ENCODE assay signal across 9 mouse cellular contexts in genomic region chr6:71166551-71167169, GRCm38 (mm10). TPM values are rescaled to one million over a fixed set of nuclear protein-coding genes. Genes with fewer than 3 reads are reported as not detected.
A peak's percentile ranks its signal among the peaks of the same experiment; 100 is the strongest.
DNase-seq lines count a peak whose midpoint lies in the region; ATAC-seq lines count a peak whose summit lies in the region.
"Had no signal": no experiment of that assay in that cellular context is flagged by ENCODE, and none has a peak within 500 bp of the region (broad histone marks: within the 10 kb centered on the region; RNA-seq: fewer than 3 reads in every experiment).

No protein-coding gene starts in this region.

- no peaks in the 10 kb centered on the region for H3K4me1 ChIP-seq in kidney, embryonic 16.5 days (ENCODE audit: insufficient read depth, low read length)
- H3K4me1 ChIP-seq in midbrain, embryonic 14.5 days (ENCODE audit: control insufficient read depth, insufficient read depth, low read length): no peaks in the 10 kb centered on the region
- H3K4me1 ChIP-seq: neural tube, embryonic 13.5 days had no signal

- H3K36me3 ChIP-seq in kidney, embryonic 16.5 days (ENCODE audit: insufficient read depth, low read length): no peaks in the 10 kb centered on the region
- H3K36me3 ChIP-seq in midbrain, embryonic 14.5 days (ENCODE audit: control insufficient read depth, insufficient read depth, low read length): no peaks in the 10 kb centered on the region
- H3K36me3 ChIP-seq: heart, embryonic 15.5 days; neural tube, embryonic 13.5 days had no signal

- no peaks in the 10 kb centered on the region for H3K9me3 ChIP-seq in kidney, embryonic 16.5 days (ENCODE audit: low read length)
- no peaks in the 10 kb centered on the region for H3K9me3 ChIP-seq in midbrain, embryonic 14.5 days (ENCODE audit: control insufficient read depth, low read length)
- H3K9me3 ChIP-seq: heart, embryonic 15.5 days; neural tube, embryonic 13.5 days had no signal

- H3K27me3 ChIP-seq in kidney, embryonic 16.5 days (ENCODE audit: insufficient read depth, low read length): no peaks in the 10 kb centered on the region
- H3K27me3 ChIP-seq in midbrain, embryonic 14.5 days (ENCODE audit: control insufficient read depth, insufficient read depth, low read length): no peaks in the 10 kb centered on the region
- H3K27me3 ChIP-seq: heart, embryonic 15.5 days; neural tube, embryonic 13.5 days had no signal

- no peak overlapping the region for H3K4me2 ChIP-seq in kidney, embryonic 16.5 days (replicated peaks; ENCODE audit: low read depth, low read length)
- no peak overlapping the region for H3K4me2 ChIP-seq in midbrain, embryonic 14.5 days (ENCODE audit: low read length)
- H3K4me2 ChIP-seq: heart, embryonic 15.5 days; neural tube, embryonic 13.5 days had no signal

- no peak for DNase-seq in kidney, postnatal 10 days
- peak; percentile 71 for DNase-seq in CD4-positive, CD25-positive, alpha-beta regulatory T cell, adult 2 months (ENCODE audit: low read depth, low spot score)
- DNase-seq in MEL-GATA-1-ER (ENCODE audit: extremely low read depth, low read depth): peak; percentile 33
- peak; percentile 79 for DNase-seq in midbrain, embryonic 14.5 days
- DNase-seq in urinary bladder, postnatal 10 days (ENCODE audit: low spot score): no peak

- no peak overlapping the region for H3K9ac ChIP-seq in kidney, embryonic 16.5 days (replicated peaks; ENCODE audit: low read length)
- no peak overlapping the region for H3K9ac ChIP-seq in midbrain, embryonic 14.5 days (replicated peaks; ENCODE audit: low read length)
- H3K9ac ChIP-seq: heart, embryonic 15.5 days; neural tube, embryonic 13.5 days had no signal

- peak; percentile 27; the same call in 1 of the 2 replicates for ATAC-seq in kidney, embryonic 16.5 days (ENCODE audit: low FRiP score, low TSS enrichment)
- peak; percentile 68; the same call in 1 of the 2 replicates for ATAC-seq in granulocyte monocyte progenitor cell, adult 5-6 weeks (replicated peaks; ENCODE audit: poor library complexity, severe bottlenecking)
- no peak; the same call in 1 of the 2 replicates for ATAC-seq in midbrain, embryonic 14.5 days (ENCODE audit: low FRiP score, low TSS enrichment)

- no peak overlapping the region for H3K4me3 ChIP-seq in kidney, embryonic 16.5 days (ENCODE audit: low read length)
- H3K4me3 ChIP-seq in midbrain, embryonic 14.5 days (replicated peaks; ENCODE audit: low read depth, low read length): no peak overlapping the region
- H3K4me3 ChIP-seq: heart, embryonic 15.5 days; neural tube, embryonic 13.5 days had no signal

- H3K27ac ChIP-seq in kidney, embryonic 16.5 days (ENCODE audit: low read length): no peak overlapping the region
- no peak overlapping the region for H3K27ac ChIP-seq in midbrain, embryonic 14.5 days (replicated peaks; ENCODE audit: low read depth, low read length)
- H3K27ac ChIP-seq: heart, embryonic 15.5 days; neural tube, embryonic 13.5 days had no signal

- WGBS in kidney, embryonic 16.5 days: 47% methylated on average over 6 of the region's 6 CpGs
- WGBS in midbrain, embryonic 14.5 days: 54% methylated on average over 6 of the region's 6 CpGs

RNA-seq across cellular contexts. Expression of gene Thnsl2, which starts 22.4 kb away (rescaled TPM):
- 57.1 and 69.9 TPM in 2 replicates for polyA plus RNA-seq in kidney, embryonic 16.5 days (2015; fragmentation: Nextera tagmentation; extraction: Ambion mirVana)
- 0.17 and 0.69 TPM in 2 replicates for total RNA-seq in granulocyte monocyte progenitor cell, adult 5-6 weeks (2014; fragmentation: Nextera tagmentation)
- total RNA-seq in granulocyte monocyte progenitor cell, adult 5-6 weeks (2017): 0.10 and 1.3 TPM in 2 replicates
- 3.5 and 3.9 TPM in 2 replicates for polyA plus RNA-seq in midbrain, embryonic 14.5 days (2014; fragmentation: Nextera tagmentation; extraction: Ambion mirVana)

RNA-seq across cellular contexts. Expression of gene Fabp1, which starts 33.0 kb away (rescaled TPM):
- 1.6 and 2.7 TPM in 2 replicates for polyA plus RNA-seq in kidney, embryonic 16.5 days (2015; fragmentation: Nextera tagmentation; extraction: Ambion mirVana)
- total RNA-seq in granulocyte monocyte progenitor cell, adult 5-6 weeks (2014; fragmentation: Nextera tagmentation): 0.73 TPM in 1 of 2 replicates, not detected in the other
- total RNA-seq in granulocyte monocyte progenitor cell, adult 5-6 weeks (2017): not detected in 2 replicates
- not detected in 2 replicates for polyA plus RNA-seq in midbrain, embryonic 14.5 days (2014; fragmentation: Nextera tagmentation; extraction: Ambion mirVana)

Comparison
In these comparisons a context has a peak if more than half of its experiments do, and no peak if none do; other contexts are left out.
1. DNase-seq: peak in CD4-positive, CD25-positive, alpha-beta regulatory T cell, adult 2 months (single experiment), MEL-GATA-1-ER (single experiment) and midbrain, embryonic 14.5 days (single experiment); none in kidney, postnatal 10 days (single experiment) and urinary bladder, postnatal 10 days (single experiment).
2. RNA of gene Thnsl2, which starts 22.4 kb away (polyA plus RNA-seq): 57.1 to 69.9 TPM in kidney, embryonic 16.5 days; 3.5 to 3.9 TPM in midbrain, embryonic 14.5 days; every median in the first group is over 10 times any median in the second.